Mouse (Mus musculus): ENCODE measurements around the gene Gm21586.
"Not testable (repeated sequence)": the region's sequence is repeated elsewhere in the genome, so short reads cannot be mapped to it uniquely, and the experiment has no call there.

The Gm21586 gene

GRCm38 (mm10) chr4:42439078-42439477 is at the start of gene Gm21586:
Gm21586 (plus strand) TSS chr4:42439378.
- not testable (repeated sequence) for DNase-seq (ENCODE audit: low spot score in 2 of 2)

GRCm38 (mm10) chr4:42466452-42466851 is 27.3 kb downstream of the Gm21586 start, which contains the start of gene Gm2163:
Gm2163 (plus strand) TSS chr4:42466752.
- DNase-seq (ENCODE audit: low spot score in 2 of 2), result not testable (repeated sequence)

All from cerebellum, postnatal 4 days (tissue).